Comparison of ENCODE assay signal across 8 mouse cellular contexts in genomic region chr4:139208236-139209129, GRCm38 (mm10). TPM values are rescaled to one million over a fixed set of nuclear protein-coding genes. Genes with fewer than 3 reads are reported as not detected.
A peak's percentile ranks its signal among the peaks of the same experiment; 100 is the strongest.
DNase-seq lines count a peak whose midpoint lies in the region; ATAC-seq and TF ChIP-seq lines count a peak whose summit lies in the region.

No protein-coding gene starts in this region.

- peaks cover 91% of the 10 kb centered on the region for H3K79me3 ChIP-seq in C2C12 (ENCODE audit: low read depth)

- no peak overlapping the region for H3K4me2 ChIP-seq in embryonic facial prominence, embryonic 14.5 days (ENCODE audit: low read depth, low read length)

- peak overlapping the region; percentile 26 for H3K9ac ChIP-seq in heart, adult 2 months (ENCODE audit: low read depth, low read length)
- H3K9ac ChIP-seq in embryonic facial prominence, embryonic 14.5 days (ENCODE audit: low read depth, low read length) = no peak overlapping the region

- no peak for TF ChIP-seq CTCF in heart, adult 2 months (IDR thresholded peaks at IDR 0.05)
- no peak for TF ChIP-seq CTCF in C2C12 (IDR thresholded peaks at IDR 0.05; ENCODE audit: control insufficient read depth, insufficient read depth, insufficient read length)

- H3ac ChIP-seq in C2C12 (ENCODE audit: control insufficient read depth, insufficient read length, low read depth) = no peak overlapping the region

- H3K27ac ChIP-seq in heart, adult 2 months = peak overlapping the region; percentile 80
- H3K27ac ChIP-seq in embryonic facial prominence, embryonic 14.5 days (replicated peaks; ENCODE audit: low read depth, low read length) = peak overlapping the region; percentile 71

- no peak for TF ChIP-seq EP300 in heart, adult 2 months (IDR thresholded peaks at IDR 0.05; ENCODE audit: insufficient read depth, low read depth, low read length)

- peaks cover 8% of the 10 kb centered on the region for H3K79me2 ChIP-seq in heart, adult 2 months (replicated peaks; ENCODE audit: control insufficient read depth, insufficient read depth, low read length)
- H3K79me2 ChIP-seq in C2C12 (ENCODE audit: control insufficient read depth, insufficient read depth) = peaks cover 98% of the 10 kb centered on the region

- H3K4me3 ChIP-seq in heart, adult 2 months = peak overlapping the region; percentile 15; the same call in 1 of the 2 replicates
- H3K4me3 ChIP-seq in C2C12 (ENCODE audit: insufficient read depth, poor library complexity, severe bottlenecking) = no peak overlapping the region
- no peak overlapping the region for H3K4me3 ChIP-seq in embryonic facial prominence, embryonic 14.5 days (ENCODE audit: low read depth, low read length)

- peaks cover 63% of the 10 kb centered on the region for H3K4me1 ChIP-seq in heart, adult 2 months (ENCODE audit: control insufficient read depth, insufficient read depth, low read length)
- peaks cover 33% of the 10 kb centered on the region for H3K4me1 ChIP-seq in embryonic facial prominence, embryonic 14.5 days (ENCODE audit: control insufficient read depth, insufficient read depth, low read length)

- TF ChIP-seq POLR2A in heart, adult 2 months (IDR thresholded peaks at IDR 0.05; ENCODE audit: insufficient read depth, low read depth, low read length) = no peak

- intact Hi-C loops in heart, adult 2 months (cut with DNase I) = no loop called here
- intact Hi-C loops in heart, postnatal 10 days (cut with DNase I) = no loop called here

- no peaks in the 10 kb centered on the region for H3K9me3 ChIP-seq in embryonic facial prominence, embryonic 14.5 days (ENCODE audit: control insufficient read depth, low read length)

- H3K27me3 ChIP-seq in heart, adult 2 months (ENCODE audit: control insufficient read depth, insufficient read depth, low read length) = no peaks in the 10 kb centered on the region
- H3K27me3 ChIP-seq in C2C12 (ENCODE audit: control insufficient read depth, insufficient read depth, insufficient read length) = no peaks in the 10 kb centered on the region
- H3K27me3 ChIP-seq in embryonic facial prominence, embryonic 14.5 days (replicated peaks; ENCODE audit: control insufficient read depth, insufficient read depth, low read length) = no peaks in the 10 kb centered on the region

- 21% methylated on average over 9 of the region's 9 CpGs for WGBS in heart, adult 2 months
- 42% methylated on average over 9 of the region's 9 CpGs for WGBS in embryonic facial prominence, embryonic 14.5 days

- ATAC-seq in embryonic facial prominence, embryonic 14.5 days (ENCODE audit: low read depth) = no peak

- DNase-seq in heart, adult 2 months = peak; percentile 49 to 61
- DNase-seq in heart, postnatal 10 days = no peak
- DNase-seq in embryonic facial prominence, embryonic 14.5 days (ENCODE audit: low spot score) = peak; percentile 42
- peak; percentile 58 for DNase-seq in lung, postnatal 25 days (ENCODE audit: low spot score)
- no peak for DNase-seq in right cerebral cortex, postnatal 25 days
- no peak for DNase-seq in cerebellum, adult 9-11 months
- no peak for DNase-seq in cerebellum, adult 18-20 months

- peaks cover 15% of the 10 kb centered on the region for H3K36me3 ChIP-seq in heart, adult 2 months (ENCODE audit: control insufficient read depth, insufficient read depth, low read length)
- peaks cover 43% of the 10 kb centered on the region for H3K36me3 ChIP-seq in C2C12 (ENCODE audit: control insufficient read depth, insufficient read depth)
- peaks cover 7% of the 10 kb centered on the region; the same call in 1 of the 2 replicates for H3K36me3 ChIP-seq in embryonic facial prominence, embryonic 14.5 days (ENCODE audit: control insufficient read depth, insufficient read depth, low read length)

TF ChIP-seq in C2C12, 6 proteins besides CTCF, POLR2A, EP300 and RAD21:
- TF ChIP-seq USF1 (IDR thresholded peaks at IDR 0.05; ENCODE audit: low read depth) = no peak
- TF ChIP-seq MAX (IDR thresholded peaks at IDR 0.05) = peak; percentile 37

RNA-seq across cellular contexts. Expression of gene Capzb, which starts 15.8 kb away (rescaled TPM):
- total RNA-seq in heart, adult 2 months (2021) = 100 to 1,000 TPM; 342 to 392 TPM
- polyA plus RNA-seq in heart, adult 2 months (2012; rRNA removed) = 160 and 191 TPM in 2 replicates
- 100 to 1,000 TPM; 394 to 406 TPM for total RNA-seq in heart, postnatal 10 days (2021)
- polyA plus RNA-seq in C2C12 (2012; fragmentation: generic; extraction: Trizol) = 362 TPM
- 293 and 299 TPM in 2 replicates for polyA plus RNA-seq in embryonic facial prominence, embryonic 14.5 days (2014; fragmentation: Nextera tagmentation; extraction: Ambion mirVana)

Comparison
In these comparisons a context has a peak if more than half of its experiments do, and no peak if none do; other contexts are left out.
1. DNase-seq: peak in heart, adult 2 months (2 of 2), embryonic facial prominence, embryonic 14.5 days (single experiment) and lung, postnatal 25 days (single experiment); none in heart, postnatal 10 days (0 of 2), right cerebral cortex, postnatal 25 days (single experiment), cerebellum, adult 9-11 months (single experiment) and cerebellum, adult 18-20 months (0 of 2).